Mouse (Mus musculus) ovary, adult 18-20 months (tissue): ENCODE data around the gene Olfr764-ps1.
"Not testable (repeated sequence)": the region's sequence is repeated elsewhere in the genome, so short reads cannot be mapped to it uniquely, and the experiment has no call there.

ENCODE experiments used
- DNase-seq: peaks from one replicate; pipeline ENCODE4 v3.0.0; 2022; ENCODE audit warnings: low spot score, mixed read lengths

The Olfr764-ps1 gene

GRCm38 (mm10) chr10:129039796-129040195 is at the start of gene Olfr764-ps1:
Olfr764-ps1 (minus strand) TSS chr10:129039896.
- DNase-seq = no peak

GRCm38 (mm10) chr10:129082810-129083209 is 43.1 kb upstream of the Olfr764-ps1 start, which contains the start of gene Olfr767:
Olfr767 (minus strand) TSS chr10:129082910.
- DNase-seq = not testable (repeated sequence)

GRCm38 (mm10) chr10:129068877-129069276 is 29.2 kb upstream of the Olfr764-ps1 start, which contains the start of gene Olfr766-ps1:
Olfr766-ps1 (minus strand) TSS chr10:129068977.
- no peak for DNase-seq

GRCm38 (mm10) chr10:129049898-129050297 is 10.2 kb upstream of the Olfr764-ps1 start, which contains the start of gene Olfr765:
Olfr765 (minus strand) TSS chr10:129049998.
- not testable (repeated sequence) for DNase-seq

GRCm38 (mm10) chr10:129028343-129028742 is 11.4 kb downstream of the Olfr764-ps1 start:
- DNase-seq = no peak

- no peak for DNase-seq
Measured at GRCm38 (mm10) chr10:129026018-129026662, 13.6 kb downstream of the Olfr764-ps1 start.

- no peak for DNase-seq
Measured at GRCm38 (mm10) chr10:129023319-129023718, 16.4 kb downstream of the Olfr764-ps1 start.

- DNase-seq = no peak
Measured at GRCm38 (mm10) chr10:129014477-129014876, 25.2 kb downstream of the Olfr764-ps1 start.

GRCm38 (mm10) chr10:129011511-129011910 is 28.2 kb downstream of the Olfr764-ps1 start:
- DNase-seq = not testable (repeated sequence)

GRCm38 (mm10) chr10:129010288-129010841 is 29.3 kb downstream of the Olfr764-ps1 start, which contains the start of gene Olfr763:
Olfr763 (plus strand) TSS chr10:129010791.
- no peak for DNase-seq

GRCm38 (mm10) chr10:129004032-129004920 is 35.4 kb downstream of the Olfr764-ps1 start:
- no peak for DNase-seq

- no peak for DNase-seq
Measured at GRCm38 (mm10) chr10:128996523-128997040, 43.1 kb downstream of the Olfr764-ps1 start.

- DNase-seq = no peak
Measured at GRCm38 (mm10) chr10:128995796-128996195, 43.9 kb downstream of the Olfr764-ps1 start.

- no peak for DNase-seq
Measured at GRCm38 (mm10) chr10:128990994-128991393, 48.7 kb downstream of the Olfr764-ps1 start.

GRCm38 (mm10) chr10:128990129-128990850 is 49.4 kb downstream of the Olfr764-ps1 start:
- not testable (repeated sequence) for DNase-seq

GRCm38 (mm10) chr10:128989131-128989530 is 50.6 kb downstream of the Olfr764-ps1 start, which contains the start of gene Olfr9:
Olfr9 (plus strand) TSS chr10:128989431.
- DNase-seq = not testable (repeated sequence)
